Mouse (Mus musculus): ENCODE results near the gene Tmem165. TPM values are rescaled to one million over a fixed set of nuclear protein-coding genes. Genes with fewer than 3 reads are reported as not detected.

Gene Tmem165
- total and polyA plus RNA-seq, 2 experiments, result 11.0 to 15.1 TPM

- TF ChIP-seq CTCF (IDR thresholded peaks at IDR 0.05; ENCODE audit: low read depth, low read length) (no peak), POLR2A (IDR thresholded peaks at IDR 0.05; ENCODE audit: extremely low read depth, insufficient read depth, low read length) (no peak)
- Histone ChIP-seq H3K9ac (ENCODE audit: low read depth, low read length) (no peak overlapping the region), H3K4me3 (ENCODE audit: insufficient read depth, low read depth, low read length) (no peak overlapping the region), H3K4me1 (ENCODE audit: control insufficient read depth, insufficient read depth, low read length) (no peaks in the 10 kb centered on the region), H3K27ac (replicated peaks; ENCODE audit: insufficient read depth, low read depth, low read length) (no peak overlapping the region), H3K79me2 (ENCODE audit: control insufficient read depth, insufficient read depth, low read length) (no peaks in the 10 kb centered on the region), H3K36me3 (ENCODE audit: control insufficient read depth, insufficient read depth, low read length) (no peaks in the 10 kb centered on the region), H3K27me3 (ENCODE audit: control insufficient read depth, insufficient read depth, low read length) (no peaks in the 10 kb centered on the region)
- 86% methylated on average over 4 of the region's 4 CpGs for WGBS
- no peak for DNase-seq (ENCODE audit: extremely low read depth, low read depth, low spot score)
These were observed 8.6 kb upstream of the Tmem165 start for GRCm38 (mm10) chr5:76175051-76175450.

GRCm38 (mm10) chr5:76176411-76176810 lies 7.3 kb upstream of the Tmem165 start:
- H3K27me3 ChIP-seq (ENCODE audit: control insufficient read depth, insufficient read depth, low read length), result no peaks in the 10 kb centered on the region
- H3K4me1 ChIP-seq (ENCODE audit: control insufficient read depth, insufficient read depth, low read length), result no peaks in the 10 kb centered on the region
- H3K79me2 ChIP-seq (ENCODE audit: control insufficient read depth, insufficient read depth, low read length), result no peaks in the 10 kb centered on the region
- no peak overlapping the region for H3K27ac ChIP-seq (replicated peaks; ENCODE audit: insufficient read depth, low read depth, low read length)
- WGBS, result 42% methylated on average over 3 of the region's 3 CpGs
- H3K9ac ChIP-seq (ENCODE audit: low read depth, low read length), result no peak overlapping the region
- H3K4me3 ChIP-seq (ENCODE audit: insufficient read depth, low read depth, low read length), result no peak overlapping the region
- TF ChIP-seq POLR2A (IDR thresholded peaks at IDR 0.05; ENCODE audit: extremely low read depth, insufficient read depth, low read length) (no peak), CTCF (IDR thresholded peaks at IDR 0.05; ENCODE audit: low read depth, low read length) (no peak)
- no peak for DNase-seq (ENCODE audit: extremely low read depth, low read depth, low spot score)
- H3K36me3 ChIP-seq (ENCODE audit: control insufficient read depth, insufficient read depth, low read length), result no peaks in the 10 kb centered on the region

GRCm38 (mm10) chr5:76176841-76177240 lies 6.8 kb upstream of the Tmem165 start:
- no peak for TF ChIP-seq POLR2A (IDR thresholded peaks at IDR 0.05; ENCODE audit: extremely low read depth, insufficient read depth, low read length)
- TF ChIP-seq CTCF (IDR thresholded peaks at IDR 0.05; ENCODE audit: low read depth, low read length), result no peak
- WGBS, result 74% methylated on average over 11 of the region's 11 CpGs
- H3K79me2 ChIP-seq (ENCODE audit: control insufficient read depth, insufficient read depth, low read length), result no peaks in the 10 kb centered on the region

GRCm38 (mm10) chr5:76177664-76178063 lies 6.0 kb upstream of the Tmem165 start:
- H3K27me3 ChIP-seq (ENCODE audit: control insufficient read depth, insufficient read depth, low read length), result no peaks in the 10 kb centered on the region
- no peaks in the 10 kb centered on the region for H3K36me3 ChIP-seq (ENCODE audit: control insufficient read depth, insufficient read depth, low read length)
- H3K4me1 ChIP-seq (ENCODE audit: control insufficient read depth, insufficient read depth, low read length), result no peaks in the 10 kb centered on the region
- TF ChIP-seq POLR2A (IDR thresholded peaks at IDR 0.05; ENCODE audit: extremely low read depth, insufficient read depth, low read length) (no peak), CTCF (IDR thresholded peaks at IDR 0.05; ENCODE audit: low read depth, low read length) (no peak)
- H3K79me2 ChIP-seq (ENCODE audit: control insufficient read depth, insufficient read depth, low read length), result no peaks in the 10 kb centered on the region
- H3K4me3 ChIP-seq (ENCODE audit: insufficient read depth, low read depth, low read length), result no peak overlapping the region
- H3K27ac ChIP-seq (replicated peaks; ENCODE audit: insufficient read depth, low read depth, low read length), result no peak overlapping the region
- no peak for DNase-seq (ENCODE audit: extremely low read depth, low read depth, low spot score)
- 59% methylated on average over 7 of the region's 7 CpGs for WGBS
- H3K9ac ChIP-seq (ENCODE audit: low read depth, low read length), result no peak overlapping the region

More at GRCm38 (mm10) chr5:76176841-76177240, 6.8 kb upstream of the Tmem165 start:
- H3K36me3 ChIP-seq (ENCODE audit: control insufficient read depth, insufficient read depth, low read length), result no peaks in the 10 kb centered on the region
- H3K4me1 ChIP-seq (ENCODE audit: control insufficient read depth, insufficient read depth, low read length), result no peaks in the 10 kb centered on the region
- no peak overlapping the region for H3K9ac ChIP-seq (ENCODE audit: low read depth, low read length)
- no peak overlapping the region for H3K27ac ChIP-seq (replicated peaks; ENCODE audit: insufficient read depth, low read depth, low read length)
- no peak overlapping the region for H3K4me3 ChIP-seq (ENCODE audit: insufficient read depth, low read depth, low read length)
- no peaks in the 10 kb centered on the region for H3K27me3 ChIP-seq (ENCODE audit: control insufficient read depth, insufficient read depth, low read length)
- no peak for DNase-seq (ENCODE audit: extremely low read depth, low read depth, low spot score)

GRCm38 (mm10) chr5:76179171-76179570 lies 4.5 kb upstream of the Tmem165 start:
- no peak overlapping the region for H3K4me3 ChIP-seq (ENCODE audit: insufficient read depth, low read depth, low read length)
- no peaks in the 10 kb centered on the region for H3K27me3 ChIP-seq (ENCODE audit: control insufficient read depth, insufficient read depth, low read length)
- H3K4me1 ChIP-seq (ENCODE audit: control insufficient read depth, insufficient read depth, low read length), result peaks cover 2% of the 10 kb centered on the region; the same call in 1 of the 2 replicates
- no peak for TF ChIP-seq POLR2A (IDR thresholded peaks at IDR 0.05; ENCODE audit: extremely low read depth, insufficient read depth, low read length)
- H3K9ac ChIP-seq (ENCODE audit: low read depth, low read length), result no peak overlapping the region
- H3K36me3 ChIP-seq (ENCODE audit: control insufficient read depth, insufficient read depth, low read length), result no peaks in the 10 kb centered on the region
- H3K79me2 ChIP-seq (ENCODE audit: control insufficient read depth, insufficient read depth, low read length), result no peaks in the 10 kb centered on the region; the same call in 1 of the 2 replicates
- no peak for DNase-seq (ENCODE audit: extremely low read depth, low read depth, low spot score)
- no peak overlapping the region for H3K27ac ChIP-seq (replicated peaks; ENCODE audit: insufficient read depth, low read depth, low read length)
- 93% methylated on average over 5 of the region's 5 CpGs for WGBS

- Histone ChIP-seq H3K4me3 (ENCODE audit: insufficient read depth, low read depth, low read length) (no peak overlapping the region), H3K36me3 (ENCODE audit: control insufficient read depth, insufficient read depth, low read length) (no peaks in the 10 kb centered on the region), H3K79me2 (ENCODE audit: control insufficient read depth, insufficient read depth, low read length) (no peaks in the 10 kb centered on the region; the same call in 1 of the 2 replicates), H3K9ac (ENCODE audit: low read depth, low read length) (no peak overlapping the region), H3K27ac (replicated peaks; ENCODE audit: insufficient read depth, low read depth, low read length) (no peak overlapping the region), H3K27me3 (ENCODE audit: control insufficient read depth, insufficient read depth, low read length) (no peaks in the 10 kb centered on the region), H3K4me1 (ENCODE audit: control insufficient read depth, insufficient read depth, low read length) (peaks cover 4% of the 10 kb centered on the region; the same call in 1 of the 2 replicates)
- no peak for DNase-seq (ENCODE audit: extremely low read depth, low read depth, low spot score)
- WGBS, result 96% methylated on average over 5 of the region's 5 CpGs
- no peak for TF ChIP-seq POLR2A (IDR thresholded peaks at IDR 0.05; ENCODE audit: extremely low read depth, insufficient read depth, low read length)
These were observed 3.9 kb upstream of the Tmem165 start for GRCm38 (mm10) chr5:76179791-76180190.
